Mouse (Mus musculus): ENCODE data around the gene Slc16a8.

Slc16a8 gene

GRCm38 (mm10) chr15:79216191-79216590 is 38.4 kb downstream of the Slc16a8 start:
- no peak for DNase-seq (ENCODE audit: low spot score)

GRCm38 (mm10) chr15:79213591-79213990 is 41.0 kb downstream of the Slc16a8 start:
- DNase-seq (ENCODE audit: low spot score) = no peak

- no peak for DNase-seq (ENCODE audit: low spot score)
These were observed 41.7 kb downstream of the Slc16a8 start for GRCm38 (mm10) chr15:79212750-79213446.

- DNase-seq (ENCODE audit: low spot score) = no peak
These were observed 44.2 kb downstream of the Slc16a8 start for GRCm38 (mm10) chr15:79210357-79210756.

- no peak for DNase-seq (ENCODE audit: low spot score)
These were observed 45.7 kb downstream of the Slc16a8 start for GRCm38 (mm10) chr15:79208758-79209439.

- no peak for DNase-seq (ENCODE audit: low spot score)
These were observed 46.4 kb downstream of the Slc16a8 start for GRCm38 (mm10) chr15:79208211-79208610.

GRCm38 (mm10) chr15:79202575-79202974 is 52.0 kb downstream of the Slc16a8 start:
- no peak for DNase-seq (ENCODE audit: low spot score)

- DNase-seq (ENCODE audit: low spot score) = no peak
These were observed 52.9 kb downstream of the Slc16a8 start for GRCm38 (mm10) chr15:79201491-79202150.

Measured in ovary, postnatal 36 days (tissue).